Mouse (Mus musculus) sigmoid colon, adult 10 weeks (tissue): Measurements from ENCODE around the gene 2210010C04Rik. TPM values are rescaled to one million over a fixed set of nuclear protein-coding genes. Genes with fewer than 3 reads are reported as not detected.

Source experiments
- polyA plus RNA-seq: library from polyadenylated mRNA; stranded (reverse); fragments of 350-450 nt; fragmentation: Illumina TruSeq; extraction: RNeasy Lipid Tissue Mini Kit (QIAGEN cat#74804); gene quantifications from one replicate; pipeline ENCODE4 v1.2.3, GENCODE M21; 2014; ENCODE audit warnings: low read depth, low replicate concordance

Gene 2210010C04Rik
- 6.6 TPM for polyA plus RNA-seq

DNA sequence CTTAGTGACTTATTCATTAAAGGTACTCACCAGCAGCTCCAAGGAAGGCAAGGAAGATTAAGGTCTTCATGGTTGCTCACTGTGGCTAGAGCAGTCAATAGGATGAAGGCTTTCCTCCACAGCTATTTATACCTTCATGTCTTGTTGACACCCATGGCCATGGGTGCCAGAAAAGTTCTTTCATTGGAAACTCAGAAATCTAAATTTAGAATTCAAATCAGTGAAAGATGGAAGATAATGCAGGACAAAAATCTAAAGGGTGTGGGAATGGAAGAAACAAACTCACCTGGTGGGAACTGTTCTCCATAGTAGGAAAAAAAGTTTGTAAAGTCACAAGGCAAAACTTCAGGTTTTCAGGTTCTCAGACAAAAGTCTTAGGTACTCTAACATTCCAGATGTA lies at the start of gene 2210010C04Rik:
Gene 2210010C04Rik, minus strand, starts transcription at position 101 of the 400 bp plus-strand sequence.

DNA sequence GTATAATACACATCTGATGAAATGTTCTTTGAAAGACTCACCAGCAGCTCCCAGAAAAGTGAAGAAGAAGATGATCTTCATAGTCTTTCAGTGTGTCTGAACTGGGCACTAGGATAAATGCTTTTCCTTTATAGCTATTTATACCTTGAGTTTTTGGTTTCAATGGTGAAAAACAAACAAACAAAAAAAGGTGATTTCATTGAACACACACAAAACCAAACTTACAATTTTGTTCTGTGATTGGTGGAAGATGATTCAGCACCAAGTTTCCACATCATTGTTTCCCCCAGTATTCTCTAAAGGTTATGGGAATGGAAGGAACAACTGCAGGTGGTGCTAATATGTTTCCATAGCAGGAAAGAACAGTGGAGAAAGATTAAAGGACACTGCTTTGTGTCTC lies 35.9 kb downstream of the 2210010C04Rik start, which contains the start of gene Gm2663:
Gene Gm2663, minus strand, starts transcription at position 101 of the 400 bp plus-strand sequence.

Other genes with a start within 250 kb of the 2210010C04Rik start
- gene Moxd2, start 148.0 kb downstream of the 2210010C04Rik start, polyA plus RNA-seq = not detected
- gene Prss58, start 135.1 kb downstream of the 2210010C04Rik start, polyA plus RNA-seq = not detected
- gene 1700074P13Rik, start 95.0 kb downstream of the 2210010C04Rik start, polyA plus RNA-seq = not detected
- gene Gm4744, start 83.6 kb downstream of the 2210010C04Rik start, polyA plus RNA-seq = not detected
- gene 1810009J06Rik, start 70.8 kb downstream of the 2210010C04Rik start, polyA plus RNA-seq = not detected
- gene Gm2663, start 36.0 kb downstream of the 2210010C04Rik start, polyA plus RNA-seq = not detected